Mouse (Mus musculus) midbrain, postnatal 0 days (tissue): ENCODE measurements around the gene Gipc3. TPM values are rescaled to one million over a fixed set of nuclear protein-coding genes. Genes with fewer than 3 reads are reported as not detected.

Experiments used
- ATAC-seq: fragments of 200-750 bp; cut with Nextera tagmentation; 2 replicates; pipeline ENCODE4 v1.8.0; 2017; ENCODE audit warnings: moderate number of reproducible peaks, mild to moderate bottlenecking, moderate TSS enrichment, moderate library complexity; ENCODE audit not compliant: low FRiP score
- DNase-seq: peaks from one replicate; pipeline ENCODE4 v3.0.0-alpha.2; 2015; ENCODE audit warnings: low spot score
- H3K27ac ChIP-seq: fragments of 300-500 bp; sonication (generic); 2 replicates; pipeline ENCODE4 v1.5.1; 2014; ENCODE audit warnings: low read depth, mild to moderate bottlenecking, low read length, mixed read lengths
- H3K27me3 ChIP-seq: fragments of 300-500 bp; sonication (generic); 2 replicates; pipeline ENCODE4 v1.6.1; 2014; ENCODE audit warnings: low read length, control low read depth, mixed read lengths; ENCODE audit not compliant: insufficient read depth
- H3K36me3 ChIP-seq: fragments of 300-500 bp; sonication (generic); 2 replicates; pipeline ENCODE4 v1.6.1; 2014; ENCODE audit warnings: low read length, control low read depth, mixed read lengths; ENCODE audit not compliant: insufficient read depth
- H3K4me1 ChIP-seq: fragments of 300-500 bp; sonication (generic); 2 replicates; pipeline ENCODE4 v1.6.1; 2014; ENCODE audit warnings: mild to moderate bottlenecking, control low read depth, antibody characterized with exemption, low read length, mixed read lengths; ENCODE audit not compliant: insufficient read depth
- H3K4me2 ChIP-seq: fragments of 300-500 bp; sonication (generic); 2 replicates; pipeline ENCODE4 v1.6.1; 2014; ENCODE audit warnings: low read depth, mild to moderate bottlenecking, low read length, mixed read lengths; ENCODE audit not compliant: poor library complexity, severe bottlenecking
- H3K4me3 ChIP-seq: fragments of 300-500 bp; sonication (generic); 2 replicates; pipeline ENCODE4 v1.5.1; 2014; ENCODE audit warnings: low read depth, mild to moderate bottlenecking, low read length, moderate library complexity
- H3K9ac ChIP-seq: fragments of 300-500 bp; sonication (generic); replicated peaks from 2 replicates; pipeline ENCODE4 v1.6.1; 2014; ENCODE audit warnings: mild to moderate bottlenecking, low read length, moderate library complexity, mixed read lengths; ENCODE audit not compliant: poor library complexity, severe bottlenecking
- H3K9me3 ChIP-seq: fragments of 300-500 bp; sonication (generic); 2 replicates; pipeline ENCODE4 v1.6.1; 2016; ENCODE audit warnings: low read length, control low read depth
- CTCF ChIP-seq: IDR thresholded peaks from 2 replicates; pipeline ENCODE4 v1.5.1; 2016; ENCODE audit warnings: antibody characterized with exemption, mild to moderate bottlenecking
- WGBS: fragments of 180-500 bp; shearing (Covaris S2); extraction: QIAGEN DNeasy Blood & Tissue Kit; methylation state at CpG from one replicate; pipeline ENCODE4 v1.1.7; 2014; 5-methylcytosine and 5-hydroxymethylcytosine counted together
- polyA plus RNA-seq: library from polyadenylated mRNA; unstranded; fragments of >200 nt; fragmentation: Nextera tagmentation; extraction: Ambion mirVana; gene quantifications from 2 replicates; pipeline ENCODE4 v1.2.1, GENCODE M21; 2015
- total RNA-seq: library from RNA; depleted of rRNA; stranded (reverse); fragments of >200 nt; gene quantifications from 2 replicates; pipeline ENCODE4 v1.2.3, GENCODE M21; 2014

Gene Gipc3
- total and polyA plus RNA-seq, 2 experiments from 2014 or later, result 0.16 TPM; not detected in 1

- Histone ChIP-seq H3K9me3 (no peaks in the 10 kb centered on the region), H3K4me2 (peak within 1 kb of the TSS; percentile 77), H3K27me3 (no peaks in the 10 kb centered on the region), H3K9ac (peak within 1 kb of the TSS; percentile 62), H3K4me3 (peak within 1 kb of the TSS; percentile 58), H3K36me3 (peaks cover 54% of the 10 kb centered on the region), H3K4me1 (0 out of 2 replicates have a peak, but pooled peaks cover 3% of the 10 kb centered on the region), H3K27ac (peak within 1 kb of the TSS; percentile 88)
- TF ChIP-seq CTCF, result peak; percentile 61
- DNase-seq (peak; percentile 100), ATAC-seq (peak; percentile 93)
- under 1% methylated on average over 68 of the region's 68 CpGs for WGBS
Measured at GRCm38 (mm10) chr10:81320550-81321347, 22.3 kb downstream of the Gipc3 start, which contains the start of gene Cactin. Gene Cactin (plus strand): TSS chr10:81321103.

GRCm38 (mm10) chr10:81319741-81320549, 23.1 kb downstream of the Gipc3 start:
- Histone ChIP-seq H3K4me2 (peak overlapping the region; percentile 77), H3K9me3 (no peaks in the 10 kb centered on the region), H3K27ac (peak overlapping the region; percentile 88), H3K9ac (peak overlapping the region; percentile 34; the same call in 1 of the 2 replicates), H3K4me3 (peak overlapping the region; percentile 58), H3K4me1 (0 out of 2 replicates have a peak, but pooled peaks cover 3% of the 10 kb centered on the region), H3K36me3 (peaks cover 54% of the 10 kb centered on the region), H3K27me3 (no peaks in the 10 kb centered on the region)
- peak; percentile 99 for DNase-seq
- TF ChIP-seq CTCF, result no peak
- WGBS, result under 1% methylated on average over 37 of the region's 38 CpGs
- ATAC-seq, result no peak; the same call in 1 of the 2 replicates

- peak overlapping the region; percentile 77 for H3K4me2 ChIP-seq
- H3K36me3 ChIP-seq, result peaks cover 52% of the 10 kb centered on the region
- peak; percentile 8 for DNase-seq
- H3K4me3 ChIP-seq, result peak overlapping the region; percentile 58
- no peak for ATAC-seq
- 31% methylated on average over 8 of the region's 8 CpGs for WGBS
- 0 out of 2 replicates have a peak, but pooled peaks cover 3% of the 10 kb centered on the region for H3K4me1 ChIP-seq
- H3K9ac ChIP-seq, result peak overlapping the region; percentile 34; the same call in 1 of the 2 replicates
- peak; percentile 42; the same call in 1 of the 2 replicates for TF ChIP-seq CTCF
- H3K27me3 ChIP-seq, result no peaks in the 10 kb centered on the region
- H3K27ac ChIP-seq, result peak overlapping the region; percentile 88; the same call in 1 of the 2 replicates
- no peaks in the 10 kb centered on the region for H3K9me3 ChIP-seq
Measured at GRCm38 (mm10) chr10:81319330-81319699, 23.8 kb downstream of the Gipc3 start.

GRCm38 (mm10) chr10:81318589-81319329, 24.3 kb downstream of the Gipc3 start:
- no peak overlapping the region for H3K4me3 ChIP-seq
- H3K27ac ChIP-seq, result 0 out of 2 replicates have a peak overlapping the region, but pooled peaks have one; percentile 88
- ATAC-seq (no peak), DNase-seq (no peak)
- 0 out of 2 replicates have a peak overlapping the region, but pooled peaks have one; percentile 34 for H3K9ac ChIP-seq
- H3K4me1 ChIP-seq, result 0 out of 2 replicates have a peak, but pooled peaks cover 3% of the 10 kb centered on the region
- 91% methylated on average over 13 of the region's 13 CpGs for whole genome bisulfite sequencing
- peaks cover 52% of the 10 kb centered on the region for H3K36me3 ChIP-seq
- no peaks in the 10 kb centered on the region for H3K9me3 ChIP-seq
- no peak overlapping the region for H3K4me2 ChIP-seq
- TF ChIP-seq CTCF, result no peak
- no peaks in the 10 kb centered on the region for H3K27me3 ChIP-seq

- H3K36me3 ChIP-seq, result peaks cover 53% of the 10 kb centered on the region
- TF ChIP-seq CTCF, result no peak
Measured at GRCm38 (mm10) chr10:81317273-81317672, 25.8 kb downstream of the Gipc3 start.

More at GRCm38 (mm10) chr10:81317273-81317672, 25.8 kb downstream of the Gipc3 start:
- DNase-seq, result no peak
- Histone ChIP-seq H3K27ac (no peak overlapping the region), H3K9ac (no peak overlapping the region), H3K4me3 (no peak overlapping the region), H3K4me2 (peak overlapping the region; percentile 4; the same call in 1 of the 2 replicates), H3K9me3 (no peaks in the 10 kb centered on the region), H3K27me3 (no peaks in the 10 kb centered on the region), H3K4me1 (0 out of 2 replicates have a peak, but pooled peaks cover 3% of the 10 kb centered on the region)
- no peak for ATAC-seq
- 23% methylated on average over 19 of the region's 20 CpGs for WGBS
